Mouse (Mus musculus) midbrain, postnatal 0 days (tissue): ENCODE data around the gene 1700028J19Rik. TPM values are rescaled to one million over a fixed set of nuclear protein-coding genes. Genes with fewer than 3 reads are reported as not detected.

Source experiments
- ATAC-seq: fragments of 200-750 bp; cut with Nextera tagmentation; 2 replicates; pipeline ENCODE4 v1.8.0; 2017; ENCODE audit warnings: moderate number of reproducible peaks, mild to moderate bottlenecking, moderate TSS enrichment, moderate library complexity; ENCODE audit not compliant: low FRiP score
- DNase-seq: peaks from one replicate; pipeline ENCODE4 v3.0.0-alpha.2; 2015; ENCODE audit warnings: low spot score
- H3K27ac ChIP-seq: fragments of 300-500 bp; sonication (generic); 2 replicates; pipeline ENCODE4 v1.5.1; 2014; ENCODE audit warnings: low read depth, mild to moderate bottlenecking, low read length, mixed read lengths
- H3K27me3 ChIP-seq: fragments of 300-500 bp; sonication (generic); 2 replicates; pipeline ENCODE4 v1.6.1; 2014; ENCODE audit warnings: low read length, control low read depth, mixed read lengths; ENCODE audit not compliant: insufficient read depth
- H3K36me3 ChIP-seq: fragments of 300-500 bp; sonication (generic); 2 replicates; pipeline ENCODE4 v1.6.1; 2014; ENCODE audit warnings: low read length, control low read depth, mixed read lengths; ENCODE audit not compliant: insufficient read depth
- H3K4me1 ChIP-seq: fragments of 300-500 bp; sonication (generic); 2 replicates; pipeline ENCODE4 v1.6.1; 2014; ENCODE audit warnings: mild to moderate bottlenecking, control low read depth, antibody characterized with exemption, low read length, mixed read lengths; ENCODE audit not compliant: insufficient read depth
- H3K4me2 ChIP-seq: fragments of 300-500 bp; sonication (generic); 2 replicates; pipeline ENCODE4 v1.6.1; 2014; ENCODE audit warnings: low read depth, mild to moderate bottlenecking, low read length, mixed read lengths; ENCODE audit not compliant: poor library complexity, severe bottlenecking
- H3K4me3 ChIP-seq: fragments of 300-500 bp; sonication (generic); 2 replicates; pipeline ENCODE4 v1.5.1; 2014; ENCODE audit warnings: low read depth, mild to moderate bottlenecking, low read length, moderate library complexity
- H3K9ac ChIP-seq: fragments of 300-500 bp; sonication (generic); replicated peaks from 2 replicates; pipeline ENCODE4 v1.6.1; 2014; ENCODE audit warnings: mild to moderate bottlenecking, low read length, moderate library complexity, mixed read lengths; ENCODE audit not compliant: poor library complexity, severe bottlenecking
- H3K9me3 ChIP-seq: fragments of 300-500 bp; sonication (generic); 2 replicates; pipeline ENCODE4 v1.6.1; 2016; ENCODE audit warnings: low read length, control low read depth
- CTCF ChIP-seq: IDR thresholded peaks from 2 replicates; pipeline ENCODE4 v1.5.1; 2016; ENCODE audit warnings: antibody characterized with exemption, mild to moderate bottlenecking
- WGBS: fragments of 180-500 bp; shearing (Covaris S2); extraction: QIAGEN DNeasy Blood & Tissue Kit; methylation state at CpG from one replicate; pipeline ENCODE4 v1.1.7; 2014; 5-methylcytosine and 5-hydroxymethylcytosine counted together
- polyA plus RNA-seq: library from polyadenylated mRNA; unstranded; fragments of >200 nt; fragmentation: Nextera tagmentation; extraction: Ambion mirVana; gene quantifications from 2 replicates; pipeline ENCODE4 v1.2.1, GENCODE M21; 2015
- total RNA-seq: library from RNA; depleted of rRNA; stranded (reverse); fragments of >200 nt; gene quantifications from 2 replicates; pipeline ENCODE4 v1.2.3, GENCODE M21; 2014

Gene 1700028J19Rik
- total and polyA plus RNA-seq, 2 experiments from 2014 or later = 0.88 to 1.6 TPM

- peak overlapping the region; percentile 86 for H3K4me2 ChIP-seq
- H3K9ac ChIP-seq = peak overlapping the region; percentile 100
- peaks cover 7% of the 10 kb centered on the region; the same call in 1 of the 2 replicates for H3K4me1 ChIP-seq
- DNase-seq = peak; percentile 69
- H3K4me3 ChIP-seq = peak overlapping the region; percentile 83
- peak overlapping the region; percentile 100 for H3K27ac ChIP-seq
- peak; percentile 56 for ATAC-seq
- H3K9me3 ChIP-seq = no peaks in the 10 kb centered on the region
- no peaks in the 10 kb centered on the region for H3K27me3 ChIP-seq
- H3K36me3 ChIP-seq = peaks cover 16% of the 10 kb centered on the region
- under 1% methylated on average over 23 of the region's 23 CpGs for WGBS
- no peak for TF ChIP-seq CTCF
These were observed 532 bp upstream of the 1700028J19Rik start for GRCm38 (mm10) chr7:44246984-44247470.

- no peaks in the 10 kb centered on the region for H3K9me3 ChIP-seq
- ATAC-seq (no peak), DNase-seq (no peak)
- H3K36me3 ChIP-seq = peaks cover under 1% of the 10 kb centered on the region
- no peak overlapping the region for H3K9ac ChIP-seq
- no peak overlapping the region for H3K4me2 ChIP-seq
- 43% methylated on average over 1 of the region's 1 CpGs for WGBS
- no peak for TF ChIP-seq CTCF
- no peak overlapping the region for H3K4me3 ChIP-seq
- no peaks in the 10 kb centered on the region for H3K27me3 ChIP-seq
- H3K4me1 ChIP-seq = peaks cover 7% of the 10 kb centered on the region; the same call in 1 of the 2 replicates
- H3K27ac ChIP-seq = no peak overlapping the region
These were observed 2.4 kb downstream of the 1700028J19Rik start for GRCm38 (mm10) chr7:44244080-44244479.

DNA sequence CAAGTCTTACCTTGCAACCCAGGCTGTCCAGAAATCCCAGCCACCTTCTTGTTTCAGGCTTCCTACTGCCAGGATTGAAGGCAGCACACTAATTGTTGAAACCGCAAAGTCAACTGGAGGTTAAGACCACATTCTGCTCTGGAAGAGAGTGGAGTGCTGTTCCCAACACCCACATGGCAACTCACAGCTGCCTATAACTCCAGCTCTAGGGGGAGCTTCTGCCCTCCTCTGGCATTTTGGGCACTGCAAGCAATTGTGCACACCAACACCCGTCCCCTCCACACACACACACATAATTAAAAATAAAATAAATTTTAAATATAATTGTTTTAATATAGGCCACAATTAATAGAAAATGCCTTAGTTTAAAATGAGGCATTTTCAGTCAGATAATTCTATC is 5.3 kb downstream of the 1700028J19Rik start:
- H3K9ac ChIP-seq = no peak overlapping the region
- H3K27me3 ChIP-seq = no peaks in the 10 kb centered on the region
- no peak for TF ChIP-seq CTCF
- H3K27ac ChIP-seq = no peak overlapping the region
- WGBS = 69% methylated on average over 2 of the region's 2 CpGs
- no peaks in the 10 kb centered on the region for H3K36me3 ChIP-seq
- no peaks in the 10 kb centered on the region for H3K9me3 ChIP-seq
- H3K4me3 ChIP-seq = no peak overlapping the region
- peaks cover 3% of the 10 kb centered on the region; the same call in 1 of the 2 replicates for H3K4me1 ChIP-seq
- no peak for ATAC-seq
- no peak for DNase-seq
- H3K4me2 ChIP-seq = no peak overlapping the region

DNA sequence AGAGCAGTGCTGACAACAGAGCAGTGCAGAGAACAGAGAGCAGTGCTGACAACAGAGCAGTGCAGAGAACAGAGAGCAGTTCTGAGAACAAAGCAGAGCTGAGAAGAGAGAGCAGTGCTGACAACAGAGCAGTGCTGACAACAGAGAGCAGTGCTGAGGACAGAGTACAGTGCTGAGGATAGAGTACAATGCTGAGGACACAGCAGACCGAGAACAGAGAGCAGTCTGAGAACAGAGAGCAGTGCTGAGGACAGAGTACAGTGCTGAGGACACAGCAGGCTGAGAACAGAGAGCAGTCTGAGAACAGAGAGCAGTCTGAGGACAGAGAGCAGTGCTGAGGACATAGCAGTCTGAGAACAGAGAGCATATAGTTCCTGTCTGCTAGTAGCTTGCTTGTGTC is 5.8 kb downstream of the 1700028J19Rik start:
- no peak for TF ChIP-seq CTCF
- Histone ChIP-seq H3K4me2 (no peak overlapping the region), H3K9ac (no peak overlapping the region), H3K9me3 (no peaks in the 10 kb centered on the region), H3K4me3 (no peak overlapping the region), H3K27me3 (no peaks in the 10 kb centered on the region), H3K27ac (no peak overlapping the region), H3K4me1 (peaks cover 3% of the 10 kb centered on the region; the same call in 1 of the 2 replicates), H3K36me3 (no peaks in the 10 kb centered on the region)
- DNase-seq (no peak), ATAC-seq (no peak)
- WGBS = 68% methylated on average over 1 of the region's 1 CpGs

GRCm38 (mm10) chr7:44239913-44240312 is 6.6 kb downstream of the 1700028J19Rik start:
- no peak overlapping the region for H3K4me3 ChIP-seq
- no peaks in the 10 kb centered on the region for H3K9me3 ChIP-seq
- no peaks in the 10 kb centered on the region for H3K36me3 ChIP-seq
- DNase-seq (no peak), ATAC-seq (no peak)
- no peak overlapping the region for H3K4me2 ChIP-seq
- TF ChIP-seq CTCF = no peak
- H3K27ac ChIP-seq = no peak overlapping the region
- no peaks in the 10 kb centered on the region for H3K4me1 ChIP-seq
- H3K27me3 ChIP-seq = no peaks in the 10 kb centered on the region
- H3K9ac ChIP-seq = no peak overlapping the region
- WGBS = 49% methylated on average over 2 of the region's 2 CpGs

DNA sequence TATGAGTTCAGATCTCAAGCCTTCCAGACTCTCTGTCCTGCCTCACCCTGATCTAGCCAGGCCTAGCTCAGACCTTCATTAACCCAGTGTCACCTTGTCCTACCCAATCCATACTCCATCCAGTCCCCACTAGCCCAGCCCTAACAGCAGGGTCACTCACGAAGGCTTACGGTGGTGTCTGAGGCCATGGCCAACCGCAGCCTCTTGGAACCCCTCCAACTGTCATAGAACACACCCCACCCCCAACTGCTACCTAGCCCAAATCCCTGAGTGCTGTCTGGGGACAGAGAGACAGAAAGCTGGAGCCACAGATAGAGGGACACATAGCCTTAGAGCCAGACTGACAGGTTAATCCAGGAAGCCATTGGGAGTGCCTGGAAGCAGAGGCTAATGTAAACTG is 10.6 kb downstream of the 1700028J19Rik start, which contains the start of gene Gm36864:
Gm36864 (plus strand) TSS at position 269 of the 400 bp plus-strand sequence.
- Histone ChIP-seq H3K4me1 (no peaks in the 10 kb centered on the region), H3K27me3 (no peaks in the 10 kb centered on the region), H3K4me2 (no peak within 1 kb of the TSS), H3K4me3 (no peak within 1 kb of the TSS), H3K9me3 (no peaks in the 10 kb centered on the region), H3K27ac (no peak within 1 kb of the TSS), H3K36me3 (no peaks in the 10 kb centered on the region), H3K9ac (no peak within 1 kb of the TSS)
- 66% methylated on average over 3 of the region's 3 CpGs for WGBS
- no peak for TF ChIP-seq CTCF
- ATAC-seq = no peak
- no peak for DNase-seq
